Mouse (Mus musculus): Measurements from ENCODE around the gene Kcnj16.

Gene Kcnj16

DNA sequence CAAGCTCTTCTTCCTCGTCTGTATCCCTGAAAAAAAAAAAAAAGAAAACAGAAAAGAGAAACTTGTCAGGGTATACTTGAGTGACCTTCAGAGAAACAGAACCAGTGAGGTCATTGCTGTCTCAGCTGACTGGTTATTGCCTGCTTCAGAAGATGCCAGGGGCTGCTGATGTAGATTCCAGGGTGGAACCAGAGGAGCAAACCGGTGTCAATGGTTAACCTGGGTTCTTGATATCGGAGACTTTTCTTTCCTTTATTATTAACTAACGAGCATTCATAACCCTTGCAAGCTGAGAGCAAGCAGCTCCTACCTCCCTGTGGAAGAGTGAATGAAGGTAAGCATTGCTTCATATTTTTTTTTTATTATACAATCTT is at the start of gene Kcnj16:
Gene Kcnj16 (plus strand): TSS at position 272 of the 374 bp plus-strand sequence.
- ATAC-seq (ENCODE audit: low TSS enrichment) = no peak

DNA sequence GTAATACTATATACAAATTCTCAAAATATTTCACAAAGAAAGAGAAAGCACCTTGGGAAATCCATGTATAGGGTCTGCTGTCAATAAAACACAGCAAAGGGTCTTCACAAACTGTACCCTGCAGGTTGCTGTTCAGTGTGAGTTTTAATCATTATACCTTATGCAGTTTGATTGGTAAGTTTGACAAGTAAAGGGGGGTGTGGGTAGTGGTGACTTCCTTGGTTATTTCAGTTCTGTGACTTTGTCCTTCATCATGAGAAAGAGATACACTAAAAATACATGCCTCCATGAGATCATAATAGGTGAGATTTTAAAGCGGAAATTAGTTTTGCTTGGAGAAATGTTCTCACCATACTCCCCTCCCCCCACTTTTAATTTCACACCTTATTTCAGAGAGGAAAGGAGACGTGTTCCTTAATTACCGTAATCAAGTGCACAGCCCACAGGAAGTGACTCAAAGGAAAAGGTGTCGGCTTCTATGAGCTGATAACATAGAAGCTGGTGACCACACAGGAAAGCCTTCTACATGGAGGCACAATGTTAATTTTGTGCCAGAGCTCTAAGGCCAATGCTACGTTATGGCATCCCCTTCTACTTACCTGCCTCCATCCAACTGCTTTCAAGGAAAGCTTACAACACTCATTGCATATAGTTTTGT is 48.9 kb upstream of the Kcnj16 start:
- ATAC-seq (ENCODE audit: low TSS enrichment) = no peak

DNA sequence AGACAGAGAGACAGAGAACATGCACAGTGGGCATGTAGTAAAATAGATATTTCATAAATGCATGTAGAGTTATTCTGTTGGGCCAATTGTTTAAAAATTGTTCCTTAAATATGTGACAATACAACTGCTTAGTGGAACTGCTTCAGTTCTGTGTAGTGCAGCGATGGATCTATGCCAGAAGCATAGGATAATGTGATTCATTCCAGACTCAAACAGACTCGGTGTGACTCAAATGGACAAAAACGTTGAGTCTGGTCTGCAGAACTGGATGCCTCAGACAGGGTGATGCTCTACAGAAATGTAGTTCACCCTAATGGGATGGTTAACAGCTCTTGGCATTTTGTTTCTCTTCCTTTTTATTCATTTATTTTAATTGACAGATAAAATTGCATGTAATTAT is 32.1 kb upstream of the Kcnj16 start:
- ATAC-seq (ENCODE audit: low TSS enrichment) = peak; percentile 93

DNA sequence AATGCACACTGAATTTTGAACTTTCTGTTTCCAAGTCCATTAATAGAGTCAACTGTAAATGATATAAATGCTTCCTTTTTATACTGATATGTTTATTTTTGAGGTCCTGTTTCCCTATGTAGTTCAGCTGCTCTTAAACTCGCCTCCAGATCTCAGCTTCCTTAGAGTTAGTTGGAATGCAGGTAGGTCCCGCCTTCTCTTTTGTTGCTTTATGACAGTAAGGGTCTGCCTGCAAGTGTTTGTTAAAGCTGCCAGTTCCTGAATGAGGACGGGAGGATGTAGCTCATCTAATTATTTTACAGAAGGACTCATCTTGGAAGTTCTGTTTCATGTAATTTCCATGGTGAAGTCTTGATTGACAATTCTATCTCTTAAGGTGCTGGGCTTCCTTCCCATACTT is 25.6 kb upstream of the Kcnj16 start:
- ATAC-seq (ENCODE audit: low TSS enrichment) = no peak

DNA sequence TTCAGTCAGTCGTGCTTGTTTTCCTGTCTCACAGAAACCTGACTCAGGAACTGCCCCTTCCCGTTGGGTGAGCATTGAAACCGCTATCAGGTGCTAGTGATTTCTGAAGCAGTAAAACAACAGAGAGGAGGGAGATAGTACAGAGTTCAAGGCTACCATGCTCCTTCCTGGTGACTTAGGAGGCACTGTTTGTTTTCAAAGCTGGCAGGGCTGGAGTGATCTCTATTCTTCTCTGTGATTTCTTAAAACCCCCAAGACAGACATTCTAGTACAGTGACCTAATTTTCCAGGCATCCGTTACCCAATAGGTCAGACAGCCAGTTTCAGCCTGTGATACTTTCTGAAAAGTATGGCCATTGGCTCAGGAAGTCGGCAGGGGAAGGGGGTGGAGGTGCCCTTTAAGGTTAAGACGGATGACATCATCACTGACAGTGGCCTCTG is 25.1 kb upstream of the Kcnj16 start:
- no peak for ATAC-seq (ENCODE audit: low TSS enrichment)

DNA sequence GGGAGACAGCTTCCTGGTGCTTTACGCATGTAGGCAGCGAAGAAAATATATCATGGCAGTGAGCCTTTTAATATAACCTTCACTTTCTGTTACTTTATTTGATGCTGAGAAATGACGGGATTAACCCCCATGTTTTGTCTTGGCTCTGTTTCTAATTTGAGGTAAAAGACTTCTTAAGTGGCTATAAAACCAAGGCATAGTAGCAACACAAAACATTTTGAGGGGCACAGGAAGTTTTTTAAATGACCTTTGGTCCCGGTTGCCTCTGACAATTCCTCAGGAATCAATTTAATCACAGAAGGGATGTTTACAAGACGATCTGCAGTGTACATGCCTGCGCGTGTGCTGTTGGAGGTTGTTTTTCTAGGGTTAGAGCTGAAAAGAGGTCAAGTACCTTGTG is 11.2 kb upstream of the Kcnj16 start:
- ATAC-seq (ENCODE audit: low TSS enrichment) = no peak

DNA sequence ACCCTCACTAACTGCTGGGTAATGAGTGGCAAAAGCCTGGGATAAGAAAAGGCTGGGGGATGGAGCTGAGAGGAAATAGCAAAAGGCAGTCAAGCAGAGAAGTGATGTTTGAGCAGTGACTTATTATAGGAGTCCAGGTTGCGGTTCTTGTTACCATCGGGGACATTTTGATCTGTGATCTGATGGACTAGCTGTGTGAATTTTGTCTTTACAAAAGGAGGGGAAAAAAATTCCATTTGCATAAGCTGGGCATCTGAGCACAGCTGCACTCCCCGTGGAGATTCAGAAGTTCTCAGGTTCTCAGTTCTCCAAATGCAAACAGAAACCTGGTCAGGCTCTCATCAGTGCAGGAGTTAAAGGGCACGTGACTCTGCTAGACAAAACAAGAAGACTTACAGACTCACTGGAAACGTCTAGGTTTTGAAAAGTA is 6.2 kb upstream of the Kcnj16 start:
- no peak for ATAC-seq (ENCODE audit: low TSS enrichment)

DNA sequence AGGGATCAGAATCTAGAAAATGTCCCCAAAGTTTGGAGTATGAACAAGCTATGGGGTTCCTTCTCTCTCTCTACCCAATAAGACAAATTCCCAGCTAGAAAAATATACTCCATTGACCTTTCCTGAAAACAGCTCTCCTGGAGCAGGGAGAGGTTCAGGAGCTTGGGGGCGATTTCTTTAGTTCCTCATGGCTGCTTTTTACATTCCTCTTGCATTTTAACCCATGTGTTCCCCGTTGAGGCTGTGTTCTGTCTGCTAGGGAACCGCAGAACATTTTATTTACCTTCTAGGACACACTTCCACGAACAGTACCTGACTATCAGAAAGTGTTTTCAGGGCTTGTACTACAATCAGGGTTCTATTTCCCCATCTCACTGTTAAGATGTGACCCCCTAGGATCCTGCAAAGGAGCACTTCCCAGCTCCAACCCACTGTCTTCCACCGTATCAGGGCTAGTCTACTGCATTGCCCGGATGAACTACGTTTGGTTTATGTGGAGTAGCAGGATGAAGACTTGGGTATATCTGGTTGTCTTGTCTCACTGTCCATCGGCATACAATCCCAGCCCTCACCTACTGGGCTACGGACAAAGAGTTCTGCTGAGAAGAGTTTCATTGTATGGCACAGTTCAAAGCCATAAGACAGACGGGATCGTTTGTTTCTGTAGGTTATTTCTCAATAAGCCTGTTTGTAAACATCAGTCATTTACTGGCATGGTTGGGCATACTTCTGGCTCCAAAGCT is 643 bp upstream of the Kcnj16 start:
- ATAC-seq (ENCODE audit: low TSS enrichment) = no peak

DNA sequence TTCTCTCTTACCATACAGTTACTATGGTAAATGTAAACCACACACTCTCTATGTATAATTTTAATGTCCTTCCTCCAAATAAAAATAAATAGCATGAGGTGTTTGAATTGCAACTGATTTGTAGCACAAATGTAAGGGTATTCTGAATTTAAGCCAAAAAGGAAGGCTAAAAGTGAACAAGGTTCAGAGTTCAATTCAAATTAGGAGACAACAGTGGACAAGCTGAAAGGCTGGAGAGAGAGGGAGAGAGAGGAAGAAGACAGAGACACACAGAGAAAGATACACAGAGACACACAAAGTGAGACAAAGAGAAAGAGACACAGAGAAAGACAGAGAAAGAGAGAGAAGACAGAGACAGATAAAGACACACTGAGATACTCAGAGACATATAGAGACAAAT is 1.1 kb downstream of the Kcnj16 start:
- ATAC-seq (ENCODE audit: low TSS enrichment) = no peak

DNA sequence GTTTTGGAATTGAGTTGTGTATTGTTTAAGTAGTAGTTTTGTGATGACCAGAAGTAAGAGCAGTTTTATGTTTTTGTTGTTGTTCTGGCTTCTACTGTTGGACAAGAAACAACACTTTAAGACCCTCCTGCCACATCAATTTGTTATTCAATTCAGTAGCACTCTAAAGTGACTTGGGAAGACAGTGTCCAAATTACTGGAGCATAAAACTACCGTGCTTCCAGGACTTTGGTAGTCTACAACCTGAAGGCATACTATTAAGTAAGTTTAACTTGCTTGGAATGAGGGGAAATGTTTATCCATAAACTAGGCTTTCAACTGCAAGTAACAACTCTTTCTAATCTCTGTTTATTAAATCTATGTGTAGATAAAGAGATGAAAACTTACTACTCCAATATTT is 17.7 kb downstream of the Kcnj16 start:
- no peak for ATAC-seq (ENCODE audit: low TSS enrichment)

DNA sequence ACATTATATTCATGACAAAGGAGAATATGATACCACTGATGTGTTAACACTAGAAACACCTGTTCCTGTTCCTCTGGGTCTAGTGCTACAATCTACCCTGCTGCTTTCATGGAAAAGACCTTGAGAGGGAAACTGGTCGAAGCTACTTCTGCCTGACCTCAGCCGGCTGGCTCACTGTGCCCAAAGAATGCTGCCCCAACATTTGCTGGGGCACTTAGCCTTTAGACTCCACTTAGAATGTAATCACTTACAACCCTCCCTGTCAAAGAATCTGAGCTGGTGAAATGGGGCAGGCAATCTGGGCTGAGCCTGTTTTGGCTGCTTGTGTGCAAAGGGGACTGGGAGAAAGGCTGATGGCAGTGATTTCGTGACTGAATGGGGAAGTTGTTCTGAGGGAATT is 18.1 kb downstream of the Kcnj16 start:
- no peak for ATAC-seq (ENCODE audit: low TSS enrichment)

DNA sequence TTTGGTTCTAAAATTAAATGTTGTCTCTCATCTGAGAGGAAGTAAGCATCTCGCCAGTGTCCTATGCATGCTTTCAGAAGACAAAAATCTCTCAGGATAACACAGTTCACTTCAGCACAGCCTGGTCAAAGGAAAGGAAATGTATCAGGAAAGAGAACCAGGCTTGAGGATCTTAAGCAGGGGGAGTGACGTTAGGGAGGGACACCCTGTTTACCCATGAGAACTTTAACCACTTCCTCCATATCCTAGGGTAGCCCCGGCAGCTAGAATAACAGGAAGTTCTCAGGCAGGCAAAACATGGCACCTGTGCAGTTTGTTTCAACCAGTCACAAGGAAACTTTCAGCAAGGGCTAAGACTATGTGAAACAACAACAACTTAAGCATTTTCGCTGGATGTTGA is 25.8 kb downstream of the Kcnj16 start:
- no peak for ATAC-seq (ENCODE audit: low TSS enrichment)

DNA sequence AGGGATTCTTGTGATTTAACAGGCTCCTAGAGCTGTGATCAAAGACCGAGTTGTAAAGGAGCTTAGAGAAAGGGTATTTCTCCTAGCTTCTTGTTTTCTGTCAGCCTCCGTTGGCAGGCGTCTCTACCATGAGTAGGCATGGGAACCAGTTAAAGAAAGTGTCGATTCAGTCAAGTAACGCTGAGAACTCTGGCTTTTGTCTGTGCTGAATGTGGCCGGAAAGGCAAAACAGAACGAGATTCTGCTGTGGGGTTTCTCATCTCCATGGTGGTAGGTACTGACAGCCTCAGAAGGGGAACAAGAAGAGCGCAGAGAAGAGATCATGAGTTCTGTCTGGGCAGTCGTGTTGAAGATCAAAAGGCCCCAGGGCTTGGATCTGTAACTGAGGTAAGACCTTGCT is 29.4 kb downstream of the Kcnj16 start:
- peak; percentile 47; the same call in 1 of the 2 replicates for ATAC-seq (ENCODE audit: low TSS enrichment)

DNA sequence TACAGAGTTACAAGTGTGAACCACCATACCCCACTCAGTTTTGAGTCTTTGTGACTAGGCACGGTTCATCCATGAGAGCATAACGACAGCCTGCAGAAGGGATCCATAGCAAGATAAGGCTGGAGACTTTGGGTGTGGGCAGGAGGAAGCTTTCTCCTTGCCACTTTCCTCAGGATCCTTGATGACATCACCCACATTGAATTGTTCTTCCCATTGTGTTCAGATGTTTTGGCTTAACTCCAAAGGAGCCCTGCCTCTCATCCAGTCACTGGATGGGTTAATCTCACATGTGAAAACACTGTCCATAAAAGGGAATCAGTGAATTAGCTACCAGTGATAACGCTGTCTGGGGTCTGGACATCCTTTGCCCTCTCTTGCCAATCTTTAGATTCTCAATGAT is 37.3 kb downstream of the Kcnj16 start:
- ATAC-seq (ENCODE audit: low TSS enrichment) = no peak

DNA sequence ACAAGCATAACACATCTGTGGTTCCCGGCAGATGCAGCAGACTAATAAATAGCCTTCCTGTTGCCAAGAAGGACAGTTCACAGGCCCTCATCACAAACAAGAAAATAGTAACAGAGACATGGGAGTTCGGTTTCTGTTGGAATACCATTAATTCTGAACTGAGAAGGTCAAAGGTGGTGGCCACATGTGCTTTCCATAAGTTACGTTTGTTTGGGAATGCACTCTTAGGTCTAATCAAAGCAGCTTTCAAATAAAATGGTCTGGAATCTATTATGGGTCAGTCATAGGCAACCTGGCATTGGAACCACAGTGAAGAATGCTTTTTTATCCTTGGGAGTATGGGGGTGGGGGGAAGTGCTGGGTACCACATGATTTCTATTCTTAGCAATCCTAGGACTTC is 41.6 kb downstream of the Kcnj16 start:
- ATAC-seq (ENCODE audit: low TSS enrichment) = no peak

DNA sequence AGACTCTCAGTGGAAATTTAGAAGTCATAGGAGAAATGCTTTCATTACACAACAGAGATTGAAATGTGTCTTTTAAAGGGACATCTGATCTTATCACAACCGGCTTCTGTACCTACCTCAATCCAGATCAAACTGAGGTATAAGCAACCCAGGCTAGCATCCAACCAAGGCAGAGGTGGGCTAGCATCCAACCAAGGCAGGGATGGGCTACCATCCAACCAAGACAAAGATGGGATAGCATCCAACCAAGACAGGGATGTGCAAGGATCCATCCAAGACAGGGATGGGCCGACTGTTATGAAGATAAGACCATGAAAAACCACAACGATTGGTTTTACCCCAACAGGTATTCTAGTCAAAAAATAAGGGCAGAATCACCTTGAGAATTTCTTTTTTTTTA is 48.4 kb downstream of the Kcnj16 start:
- ATAC-seq (ENCODE audit: low TSS enrichment) = no peak

DNA sequence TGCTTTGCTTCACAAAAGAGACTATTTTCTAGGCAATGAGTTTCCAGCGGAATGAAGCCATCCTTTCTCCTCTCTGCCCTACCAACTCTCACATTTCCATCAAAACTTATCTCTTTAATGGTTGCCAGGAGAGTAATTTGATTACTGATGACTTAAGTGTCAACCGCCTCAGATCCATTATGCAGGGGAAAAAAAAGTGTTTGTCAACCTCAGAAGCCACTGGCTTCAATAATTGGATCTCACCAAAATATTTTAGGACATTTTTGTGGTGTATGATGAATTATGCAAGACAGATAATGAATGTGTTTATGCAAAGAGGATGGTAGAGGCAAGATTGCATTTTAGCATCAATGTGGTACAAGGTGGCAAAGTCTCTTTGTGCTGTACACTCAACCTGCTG is 52.4 kb downstream of the Kcnj16 start:
- ATAC-seq (ENCODE audit: low TSS enrichment) = no peak

DNA sequence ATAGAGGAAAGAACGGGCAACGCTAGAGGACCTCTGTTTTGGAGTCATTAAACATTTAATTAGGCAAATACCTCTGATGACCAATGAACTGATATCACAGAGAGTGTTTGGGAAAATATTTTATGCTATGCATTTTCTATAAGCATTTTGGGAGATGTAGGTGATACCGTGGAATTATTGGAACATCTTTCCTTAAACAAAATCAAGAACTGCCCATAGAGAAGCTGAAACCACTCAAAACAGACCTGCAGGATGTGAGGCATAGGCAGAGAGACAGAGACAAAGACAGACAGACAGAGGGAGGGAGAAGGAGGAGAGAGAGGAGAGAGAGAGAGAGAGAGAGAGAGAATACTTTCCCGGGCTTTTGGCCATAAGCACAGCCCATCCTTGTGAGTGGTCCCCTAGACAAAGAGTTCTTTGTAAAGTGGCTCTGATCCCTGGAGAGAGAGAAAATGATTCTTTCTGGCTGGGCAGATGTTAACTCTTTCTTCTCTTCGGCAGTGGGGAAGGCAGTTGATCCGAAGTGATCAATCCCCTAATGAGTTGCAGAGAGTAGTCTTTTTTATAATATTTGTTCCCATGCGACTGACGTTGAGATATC is 54.9 kb downstream of the Kcnj16 start:
- no peak for ATAC-seq (ENCODE audit: low TSS enrichment)

DNA sequence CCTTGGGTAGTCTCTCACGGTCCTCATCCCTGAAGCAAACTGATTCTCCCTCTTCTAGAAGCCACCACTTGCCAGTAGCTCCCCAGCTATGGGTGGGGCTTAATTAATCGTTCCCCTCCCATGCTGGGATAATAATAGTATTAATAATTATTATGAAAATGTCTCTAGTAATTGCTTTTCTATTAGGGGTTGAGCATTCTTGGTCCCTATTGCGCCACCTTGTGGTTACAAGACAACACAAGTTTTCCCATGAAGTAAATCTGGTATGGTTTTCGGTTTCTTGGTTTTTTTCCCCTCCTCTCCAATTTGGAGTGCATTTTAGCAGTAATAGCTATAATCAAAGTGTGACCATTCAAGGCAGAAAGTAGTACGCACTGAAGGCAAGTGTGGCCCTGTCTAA is 74.3 kb downstream of the Kcnj16 start:
- no peak for ATAC-seq (ENCODE audit: low TSS enrichment)

DNA sequence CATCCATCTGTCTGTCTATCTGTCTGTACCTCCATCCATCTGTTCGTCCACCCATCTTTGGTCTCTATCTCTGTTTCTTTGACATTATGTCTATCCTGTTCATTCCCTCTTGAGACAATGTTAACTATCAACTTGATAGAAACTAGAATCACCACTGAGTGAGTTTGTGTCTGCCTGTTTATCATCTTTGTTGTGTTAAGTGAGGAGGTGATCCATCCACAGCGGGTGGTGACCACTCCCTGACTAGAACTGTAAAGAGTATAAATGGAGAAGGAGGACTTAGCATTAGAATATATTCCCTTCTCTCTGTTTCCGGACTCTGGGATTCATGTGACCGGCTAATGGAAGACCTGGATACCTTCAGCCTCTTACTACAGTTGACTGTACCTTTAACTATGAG is 75.5 kb downstream of the Kcnj16 start:
- ATAC-seq (ENCODE audit: low TSS enrichment) = no peak

DNA sequence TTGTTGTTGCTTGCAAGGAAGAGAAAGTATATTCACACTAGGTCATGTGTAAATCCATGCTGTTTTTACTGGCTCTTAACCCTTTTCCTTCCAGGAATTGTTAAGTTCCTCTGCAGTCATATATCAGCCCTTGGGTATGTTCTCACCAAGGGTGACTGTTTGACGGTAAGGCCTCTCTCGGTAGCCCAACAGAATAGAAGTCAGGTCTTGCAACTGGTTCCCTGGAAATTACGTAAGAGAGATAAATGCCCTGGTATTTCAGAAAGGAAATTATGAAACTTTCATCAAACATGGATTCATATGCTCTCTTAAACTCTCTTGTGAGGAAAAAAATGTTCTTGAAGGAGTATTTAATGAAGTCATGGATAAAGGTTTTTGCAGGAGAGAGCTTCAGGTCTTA is 86.4 kb downstream of the Kcnj16 start:
- no peak for ATAC-seq (ENCODE audit: low TSS enrichment)

DNA sequence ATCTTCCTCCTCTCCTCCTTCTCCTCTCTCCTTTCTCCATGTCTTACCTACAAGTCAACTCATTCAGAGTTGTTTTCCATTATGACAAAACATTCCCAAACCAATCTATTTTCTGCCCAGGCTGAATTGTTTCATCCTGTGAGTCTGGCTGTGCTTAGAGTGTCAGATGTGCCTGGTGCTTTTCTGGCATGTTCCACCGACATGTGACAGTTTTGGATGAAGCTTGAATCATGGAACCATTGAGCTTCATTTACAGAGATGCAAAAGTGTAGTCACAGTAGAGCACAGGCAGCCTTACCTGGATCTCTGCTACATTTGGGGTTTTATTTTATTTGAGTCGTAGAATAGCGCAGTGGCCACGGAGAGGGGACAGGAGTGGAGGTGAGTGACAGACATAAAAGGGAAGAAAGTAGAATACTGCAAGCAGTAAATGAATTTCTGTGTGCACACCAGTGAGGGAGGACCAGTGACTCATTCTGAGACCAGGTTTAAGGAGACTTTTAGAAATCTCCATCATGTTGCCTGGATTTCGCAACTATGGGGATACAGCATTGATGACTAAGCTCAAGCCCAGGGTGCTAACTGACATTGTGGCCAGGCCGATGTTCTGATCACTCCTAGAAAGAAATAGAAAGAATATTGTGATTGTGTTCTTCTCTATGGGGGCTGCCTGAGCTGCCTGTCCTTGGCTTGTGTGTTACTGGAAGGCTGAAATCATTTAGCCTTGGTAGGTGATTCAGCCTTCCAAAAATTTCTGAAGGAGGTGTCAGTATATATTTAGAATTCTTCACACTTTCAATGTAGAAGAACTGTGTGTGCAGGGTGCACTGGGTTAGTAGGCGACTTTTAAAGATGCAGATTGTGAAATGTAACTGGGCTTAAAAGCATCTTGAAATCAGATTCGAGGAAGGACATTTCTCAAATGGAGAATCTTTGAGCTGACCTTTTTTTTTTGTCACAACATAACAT is 87.3 kb downstream of the Kcnj16 start:
- ATAC-seq (ENCODE audit: low TSS enrichment) = peak; percentile 86

All from frontal cortex, adult (tissue).